Mouse (Mus musculus) CH12.LX (cell line): ENCODE data around the gene Rfx4. TPM values are rescaled to one million over a fixed set of nuclear protein-coding genes. Genes with fewer than 3 reads are reported as not detected.

ENCODE experiments used
- DNase-seq: peaks from one replicate; pipeline ENCODE4 v3.0.0-alpha.2; 2013; ENCODE audit errors: extremely low read depth
- H3K27ac ChIP-seq: 2 replicates; pipeline ENCODE4 v1.5.1; 2012; ENCODE audit warnings: low read depth, mild to moderate bottlenecking, control low read depth, moderate library complexity; ENCODE audit not compliant: insufficient read depth
- H3K27me3 ChIP-seq: replicated peaks from 2 replicates; pipeline ENCODE3; 2012; ENCODE audit warnings: inconsistent platforms
- H3K36me3 ChIP-seq, 2 experiments: replicated peaks in 1 of 2; 2 replicates each; pipeline versions ENCODE3 to v1.6.1; 2012; ENCODE audit warnings: inconsistent platforms in 1 of 2, low read length in 1 of 2, mild to moderate bottlenecking in 1 of 2, mixed read lengths in 1 of 2, moderate library complexity in 1 of 2; ENCODE audit not compliant: control insufficient read depth in 1 of 2, insufficient read depth in 1 of 2
- H3K4me1 ChIP-seq, 2 experiments: 2 replicates each; pipeline ENCODE4 v1.6.1; 2012; ENCODE audit warnings: inconsistent platforms in 1 of 2, moderate library complexity in 1 of 2; ENCODE audit not compliant: insufficient read depth in 2 of 2, control insufficient read depth in 1 of 2
- H3K4me2 ChIP-seq: 2 replicates; pipeline ENCODE4 v1.6.1; 2012; ENCODE audit warnings: low read depth, mild to moderate bottlenecking, control low read depth; ENCODE audit not compliant: poor library complexity, insufficient read depth, severe bottlenecking
- H3K4me3 ChIP-seq, 3 experiments: fragments of 150-350 bp in 1 of 3; sonication (generic) in 1 of 3; replicated peaks in 1 of 3; 2 replicates each; pipeline versions ENCODE3 to v1.5.1; 2011 to 2012; ENCODE audit warnings: low read depth in 2 of 3, low read length in 2 of 3, mild to moderate bottlenecking in 2 of 3, moderate library complexity in 2 of 3, control low read depth in 1 of 3, improper control_type of control experiment in 1 of 3, inconsistent platforms in 1 of 3, mixed read lengths in 1 of 3; ENCODE audit not compliant: poor library complexity in 1 of 3
- H3K79me2 ChIP-seq: replicated peaks from 2 replicates; pipeline ENCODE4 v1.6.1; 2012; ENCODE audit warnings: mild to moderate bottlenecking, moderate library complexity; ENCODE audit not compliant: control insufficient read depth, poor library complexity, insufficient read depth, severe bottlenecking; ENCODE audit errors: extremely low read depth
- H3K9ac ChIP-seq: 2 replicates; pipeline ENCODE4 v1.6.1; 2012; ENCODE audit warnings: low read depth, mild to moderate bottlenecking, control low read depth, moderate library complexity; ENCODE audit not compliant: insufficient read depth
- H3K9me3 ChIP-seq: replicated peaks from 2 replicates; pipeline ENCODE3; 2012; ENCODE audit warnings: low read length, inconsistent platforms, mixed read lengths
- CTCF ChIP-seq, 2 experiments: IDR thresholded peaks in 1 of 2; conservative IDR thresholded peaks in 1 of 2; 2 replicates each; pipeline ENCODE4 v1.5.1; 2011 to 2012; ENCODE audit warnings: low read depth in 2 of 2, low read length in 2 of 2, improper control_type of control experiment in 1 of 2, inconsistent platforms in 1 of 2, mild to moderate bottlenecking in 1 of 2, moderate library complexity in 1 of 2
- ELF1 ChIP-seq: IDR thresholded peaks from 2 replicates; pipeline ENCODE4 v1.6.1; 2014; ENCODE audit warnings: low read depth, mild to moderate bottlenecking, inconsistent platforms, low read length, improper control_type of control experiment
- GABPA ChIP-seq: IDR thresholded peaks from 2 replicates; pipeline ENCODE4 v1.6.1; 2012; ENCODE audit warnings: low read depth, low read length, improper control_type of control experiment, inconsistent platforms; ENCODE audit not compliant: insufficient replicate concordance
- JUND ChIP-seq: conservative IDR thresholded peaks from 2 replicates; pipeline ENCODE4 v1.6.1; 2011; ENCODE audit warnings: low read depth, low read length, improper control_type of control experiment
- MAX ChIP-seq: IDR thresholded peaks from 2 replicates; pipeline ENCODE4 v1.6.1; 2011; ENCODE audit warnings: low read length, improper control_type of control experiment
- MEF2A ChIP-seq: IDR thresholded peaks from 2 replicates; pipeline ENCODE4 v1.6.1; 2014; ENCODE audit warnings: low read depth, mild to moderate bottlenecking, inconsistent platforms, low read length, improper control_type of control experiment, borderline replicate concordance
- NRF1 ChIP-seq: IDR thresholded peaks from 2 replicates; pipeline ENCODE4 v1.6.1; 2014; ENCODE audit warnings: low read depth, mild to moderate bottlenecking, inconsistent platforms, low read length, improper control_type of control experiment, moderate library complexity
- POLR2A ChIP-seq: IDR thresholded peaks from 2 replicates; pipeline ENCODE4 v1.6.1; 2011; ENCODE audit warnings: low read depth, mild to moderate bottlenecking, improper control_type of control experiment, low read length
- RAD21 ChIP-seq: IDR thresholded peaks from 2 replicates; pipeline ENCODE4 v1.6.1; 2011; ENCODE audit warnings: low read depth, mild to moderate bottlenecking, low read length, improper control_type of control experiment, moderate library complexity
- RCOR1 ChIP-seq: conservative IDR thresholded peaks from 2 replicates; pipeline ENCODE4 v1.6.1; 2012; ENCODE audit warnings: low read depth, mild to moderate bottlenecking, inconsistent platforms, low read length, improper control_type of control experiment
- SIN3A ChIP-seq: IDR thresholded peaks from 2 replicates; pipeline ENCODE4 v1.6.1; 2012; ENCODE audit warnings: low read length, improper control_type of control experiment, inconsistent platforms
- SMC3 ChIP-seq: IDR thresholded peaks from 2 replicates; pipeline ENCODE4 v1.6.1; 2011; ENCODE audit warnings: low read depth, low read length, improper control_type of control experiment
- TBP ChIP-seq: conservative IDR thresholded peaks from 2 replicates; pipeline ENCODE4 v1.6.1; 2011; ENCODE audit warnings: low read depth, low read length, improper control_type of control experiment
- dilution Hi-C: fragments of 300-500 bp; cut with MboI; formaldehyde crosslinking; loops from 2 replicates; pipeline ENCODE4 v1.14.3; 2020; ENCODE audit warnings: low sequenced_read_pairs; ENCODE audit not compliant: extremely low pct_unique_long_range_greater_than_20kb, extremely low pct_ligation_motif_present
- in situ Hi-C: fragments of 300-500 bp; cut with MboI; formaldehyde crosslinking; loops from 3 replicates; pipeline ENCODE4 v1.14.3; 2019; ENCODE audit warnings: low sequenced_read_pairs, low pct_ligation_motif_present, low pct_unique_long_range_greater_than_20kb, mixed read lengths
- polyA plus RNA-seq: library from polyadenylated mRNA; unstranded; fragments of >175 nt; gene quantifications from 2 replicates; pipeline ENCODE4 v1.2.1, GENCODE M21; 2012; ENCODE audit warnings: low read depth; ENCODE audit not compliant: insufficient read length
- total RNA-seq, 2 experiments: library from RNA; depleted of rRNA; stranded (reverse); fragments of 300-350 nt in 1 of 2; fragments of >200 nt in 1 of 2; gene quantifications; 2 replicates each; pipeline ENCODE4 v1.2.3; 2012 to 2014

The Rfx4 gene
- total and polyA plus RNA-seq, 3 experiments: 0.04 TPM; not detected in 2

GRCm38 (mm10) chr10:84945692-84946091, 189.8 kb downstream of the Rfx4 start:
- no peak overlapping the region for H3K4me3 ChIP-seq
- DNase-seq: no peak
- H3K9ac ChIP-seq: no peak overlapping the region
- H3K4me1 ChIP-seq: peaks cover 0 to 5% of the 10 kb centered on the region in 2 experiments; a peak in 1 of 4 replicates
- H3K9me3 ChIP-seq: no peaks in the 10 kb centered on the region
- H3K4me2 ChIP-seq: no peak overlapping the region
- H3K79me2 ChIP-seq: no peaks in the 10 kb centered on the region
- dilution Hi-C loops: no loop called here
- TF ChIP-seq CTCF (conservative IDR thresholded peaks at IDR 0.05 in 1 of 2, IDR thresholded peaks at IDR 0.05 in 1 of 2; ENCODE audit: low read depth in 2 of 2, low read length in 2 of 2): peak; percentile 40 to 47
- no peak for TF ChIP-seq ELF1
- peak; percentile 12 for TF ChIP-seq RAD21
- peak; percentile 11; the same call in 1 of the 2 replicates for TF ChIP-seq SMC3
- TF ChIP-seq, all 38 proteins: peak for 3
- H3K27ac ChIP-seq: no peak overlapping the region
- H3K36me3 ChIP-seq: peaks cover 15 to 51% of the 10 kb centered on the region in 2 experiments
- H3K27me3 ChIP-seq: no peaks in the 10 kb centered on the region
- in situ Hi-C loops: no loop called here

DNA sequence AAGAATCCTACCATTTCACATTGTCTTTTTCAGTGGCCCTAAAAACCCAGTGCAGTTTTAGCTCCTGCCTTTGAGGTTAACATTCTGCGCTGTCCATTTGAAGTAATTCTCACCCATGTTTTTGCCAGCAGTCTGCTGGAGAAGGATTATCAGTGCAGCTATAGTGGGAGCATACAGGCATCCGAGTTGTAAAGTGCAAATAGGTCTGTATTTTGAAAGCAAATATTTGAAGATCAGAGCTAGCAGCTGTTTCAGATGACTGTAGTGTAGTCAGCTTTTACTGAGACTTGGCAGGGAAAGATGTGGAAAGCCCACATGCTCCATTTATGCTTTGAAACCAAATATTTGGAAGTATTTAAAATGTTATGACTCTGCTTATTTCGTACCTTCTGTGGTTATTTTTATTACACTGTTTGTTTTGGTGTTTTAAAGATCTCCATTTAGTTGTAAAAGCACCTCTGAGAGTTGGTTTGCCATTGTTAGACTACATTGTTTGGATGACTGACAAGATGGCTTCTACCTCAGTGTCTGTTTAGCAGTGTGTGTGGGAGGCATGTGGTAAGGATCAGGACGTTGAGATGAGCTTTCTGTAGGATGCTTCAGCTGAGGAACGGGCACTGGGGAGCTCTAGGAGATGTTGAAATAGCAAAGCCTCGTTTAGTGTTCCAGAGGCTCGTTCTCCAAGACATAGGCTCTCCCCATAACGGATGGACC, 193.3 kb downstream of the Rfx4 start:
- TF ChIP-seq POLR2A: no peak
- no peak for TF ChIP-seq CTCF (conservative IDR thresholded peaks at IDR 0.05 in 1 of 2, IDR thresholded peaks at IDR 0.05 in 1 of 2; ENCODE audit: low read depth in 2 of 2, low read length in 2 of 2)
- in situ Hi-C loops: no loop called here
- H3K36me3 ChIP-seq: peaks cover 20 to 69% of the 10 kb centered on the region in 2 experiments
- H3K79me2 ChIP-seq: no peaks in the 10 kb centered on the region
- H3K4me2 ChIP-seq: no peak overlapping the region
- no peak overlapping the region for H3K4me3 ChIP-seq
- dilution Hi-C loops: no loop called here
- no peaks in the 10 kb centered on the region for H3K9me3 ChIP-seq
- H3K27ac ChIP-seq: no peak overlapping the region
- peaks cover 0 to 9% of the 10 kb centered on the region in 2 experiments; a peak in 1 of 4 replicates for H3K4me1 ChIP-seq
- H3K9ac ChIP-seq: no peak overlapping the region
- DNase-seq: no peak
- no peaks in the 10 kb centered on the region for H3K27me3 ChIP-seq

- Histone ChIP-seq H3K9ac (no peak overlapping the region), H3K4me1 (peaks cover 0 to 9% of the 10 kb centered on the region in 2 experiments; a peak in 1 of 4 replicates), H3K9me3 (no peaks in the 10 kb centered on the region), H3K27ac (no peak overlapping the region), H3K79me2 (no peaks in the 10 kb centered on the region), H3K4me2 (no peak overlapping the region), H3K27me3 (no peaks in the 10 kb centered on the region), H3K36me3 (peaks cover 20 to 74% of the 10 kb centered on the region in 2 experiments), H3K4me3 (no peak overlapping the region)
- in situ Hi-C loops (no loop called here), dilution Hi-C loops (no loop called here)
- no peak for DNase-seq
- TF ChIP-seq ELF1 (no peak), MEF2A (no peak), JUND (no peak), SIN3A (no peak), CTCF (conservative IDR thresholded peaks at IDR 0.05 in 1 of 2, IDR thresholded peaks at IDR 0.05 in 1 of 2; ENCODE audit: low read depth in 2 of 2, low read length in 2 of 2) (no peak), GABPA (no peak), MAX (no peak), RCOR1 (no peak), NRF1 (no peak), TBP (no peak)
Measured at GRCm38 (mm10) chr10:84949684-84950010, 193.8 kb downstream of the Rfx4 start.
